9 mouse cellular contexts compared by ENCODE assay signal in genomic region chr1:86499903-86500302, GRCm38 (mm10). TPM values are rescaled to one million over a fixed set of nuclear protein-coding genes. Genes with fewer than 3 reads are reported as not detected.
DNase-seq lines count a peak whose midpoint lies in the region; ATAC-seq and TF ChIP-seq lines count a peak whose summit lies in the region.
"Had no signal": no experiment of that assay in that cellular context is flagged by ENCODE, and none has a peak within 500 bp of the region (broad histone marks: within the 10 kb centered on the region; RNA-seq: fewer than 3 reads in every experiment).

No protein-coding gene starts in this region.

- no peak overlapping the region for H3K4me3 ChIP-seq in midbrain, embryonic 10.5 days
- H3K4me3 ChIP-seq in midbrain, embryonic 13.5 days (replicated peaks), result no peak overlapping the region
- no peak overlapping the region for H3K4me3 ChIP-seq in embryonic facial prominence, embryonic 14.5 days (ENCODE audit: low read depth, low read length)
- H3K4me3 ChIP-seq in lung, embryonic 14.5 days (ENCODE audit: low read depth, low read length), result no peak overlapping the region
- H3K4me3 ChIP-seq: erythroblast, embryonic 14.5 days had no signal

- DNase-seq in midbrain, embryonic 10.5 days (ENCODE audit: low spot score), result no peak
- peak; percentile 64 for DNase-seq in adipocyte (ENCODE audit: low spot score)
- peak; percentile 81 for DNase-seq in embryonic facial prominence, embryonic 14.5 days (ENCODE audit: low spot score)
- peak; percentile 84 for DNase-seq in lung, embryonic 14.5 days
- DNase-seq in spleen, postnatal 10 days (ENCODE audit: low spot score in 2 of 2), result peak; percentile 70 to 88

- H3K27ac ChIP-seq in midbrain, embryonic 10.5 days (replicated peaks), result peak overlapping the region; percentile 57; the same call in 1 of the 2 replicates
- no peak overlapping the region for H3K27ac ChIP-seq in midbrain, embryonic 13.5 days
- H3K27ac ChIP-seq in embryonic facial prominence, embryonic 14.5 days (replicated peaks; ENCODE audit: low read depth, low read length), result no peak overlapping the region
- H3K27ac ChIP-seq in lung, embryonic 14.5 days (ENCODE audit: low read depth), result no peak overlapping the region

- H3K4me1 ChIP-seq in midbrain, embryonic 10.5 days, result peaks cover 62% of the 10 kb centered on the region
- peaks cover 48% of the 10 kb centered on the region for H3K4me1 ChIP-seq in midbrain, embryonic 13.5 days (replicated peaks)
- H3K4me1 ChIP-seq in embryonic facial prominence, embryonic 14.5 days (ENCODE audit: control insufficient read depth, insufficient read depth, low read length), result peaks cover 26% of the 10 kb centered on the region
- H3K4me1 ChIP-seq in lung, embryonic 14.5 days (ENCODE audit: insufficient read depth), result peaks cover 13% of the 10 kb centered on the region

- H3K27me3 ChIP-seq in midbrain, embryonic 10.5 days (ENCODE audit: low read depth, poor library complexity, severe bottlenecking), result no peaks in the 10 kb centered on the region
- no peaks in the 10 kb centered on the region for H3K27me3 ChIP-seq in midbrain, embryonic 13.5 days
- H3K27me3 ChIP-seq in embryonic facial prominence, embryonic 14.5 days (replicated peaks; ENCODE audit: control insufficient read depth, insufficient read depth, low read length), result no peaks in the 10 kb centered on the region
- no peaks in the 10 kb centered on the region for H3K27me3 ChIP-seq in lung, embryonic 14.5 days (ENCODE audit: insufficient read depth, low read length)

- ATAC-seq in midbrain, embryonic 13.5 days, result no peak
- ATAC-seq in embryonic facial prominence, embryonic 14.5 days (ENCODE audit: low read depth), result no peak
- peak; percentile 15 to 18; a peak in 2 of 4 replicates for ATAC-seq in hematopoietic stem cell, adult 5-6 weeks (replicated peaks in 1 of 2; ENCODE audit: insufficient read depth in 1 of 2, low FRiP score in 2 of 2, low TSS enrichment in 1 of 2, low read depth in 1 of 2, poor library complexity in 2 of 2, severe bottlenecking in 2 of 2)
- ATAC-seq in lung, embryonic 14.5 days (ENCODE audit: insufficient read depth), result no peak
- ATAC-seq in erythroblast, adult 5-6 weeks (replicated peaks; ENCODE audit: low FRiP score, poor library complexity, severe bottlenecking), result no peak

- H3K9ac ChIP-seq in midbrain, embryonic 13.5 days (replicated peaks), result no peak overlapping the region
- no peak overlapping the region for H3K9ac ChIP-seq in embryonic facial prominence, embryonic 14.5 days (ENCODE audit: low read depth, low read length)
- H3K9ac ChIP-seq in lung, embryonic 14.5 days, result no peak overlapping the region

- no peaks in the 10 kb centered on the region for H3K36me3 ChIP-seq in midbrain, embryonic 10.5 days
- no peaks in the 10 kb centered on the region for H3K36me3 ChIP-seq in midbrain, embryonic 13.5 days
- no peaks in the 10 kb centered on the region for H3K36me3 ChIP-seq in embryonic facial prominence, embryonic 14.5 days (ENCODE audit: control insufficient read depth, insufficient read depth, low read length)
- no peaks in the 10 kb centered on the region for H3K36me3 ChIP-seq in lung, embryonic 14.5 days (ENCODE audit: insufficient read depth)

- TF ChIP-seq CTCF in lung, embryonic 14.5 days (IDR thresholded peaks at IDR 0.05; ENCODE audit: low read depth), result peak; percentile 81

- no peak overlapping the region for H3K4me2 ChIP-seq in midbrain, embryonic 13.5 days (replicated peaks)
- no peak overlapping the region for H3K4me2 ChIP-seq in embryonic facial prominence, embryonic 14.5 days (ENCODE audit: low read depth, low read length)
- no peak overlapping the region for H3K4me2 ChIP-seq in lung, embryonic 14.5 days

- H3K9me3 ChIP-seq in midbrain, embryonic 10.5 days (replicated peaks), result no peaks in the 10 kb centered on the region
- no peaks in the 10 kb centered on the region for H3K9me3 ChIP-seq in midbrain, embryonic 13.5 days
- no peaks in the 10 kb centered on the region for H3K9me3 ChIP-seq in embryonic facial prominence, embryonic 14.5 days (ENCODE audit: control insufficient read depth, low read length)
- no peaks in the 10 kb centered on the region for H3K9me3 ChIP-seq in lung, embryonic 14.5 days (ENCODE audit: low read depth, low read length)

- WGBS in midbrain, embryonic 10.5 days, result 37% methylated on average over 3 of the region's 3 CpGs
- 47% methylated on average over 3 of the region's 3 CpGs for WGBS in midbrain, embryonic 13.5 days
- 40% methylated on average over 3 of the region's 3 CpGs for WGBS in embryonic facial prominence, embryonic 14.5 days
- WGBS in lung, embryonic 14.5 days, result 17% methylated on average over 3 of the region's 3 CpGs

RNA-seq across cellular contexts. Expression of gene Ptma, which starts 26.6 kb away (rescaled TPM):
- polyA plus RNA-seq in midbrain, embryonic 10.5 days (2016; fragmentation: Nextera tagmentation; extraction: Ambion mirVana), result 2,732 and 2,904 TPM in 2 replicates
- polyA plus RNA-seq in midbrain, embryonic 13.5 days (2015; fragmentation: Nextera tagmentation; extraction: Ambion mirVana), result 2,381 and 2,469 TPM in 2 replicates
- polyA plus RNA-seq in embryonic facial prominence, embryonic 14.5 days (2014; fragmentation: Nextera tagmentation; extraction: Ambion mirVana), result 1,814 and 2,055 TPM in 2 replicates
- 5,153 and 6,011 TPM in 2 replicates for total RNA-seq in hematopoietic stem cell, adult 5-6 weeks (2017)
- polyA plus RNA-seq in lung, embryonic 14.5 days (2014; fragmentation: Nextera tagmentation; extraction: Ambion mirVana), result 3,453 and 3,547 TPM in 2 replicates
- 1,027 and 1,158 TPM in 2 replicates for total RNA-seq in erythroblast, adult 5-6 weeks (2015; ENCODE audit: low replicate concordance)
- 910 and 1,101 TPM in 2 replicates for total RNA-seq in erythroblast, adult 5-6 weeks (2017; ENCODE audit: low replicate concordance)

Comparison
In these comparisons a context has a peak if more than half of its experiments do, and no peak if none do; other contexts are left out.
1. ATAC-seq: peak in hematopoietic stem cell, adult 5-6 weeks (2 of 2); none in midbrain, embryonic 13.5 days (single experiment), embryonic facial prominence, embryonic 14.5 days (single experiment), lung, embryonic 14.5 days (single experiment) and erythroblast, adult 5-6 weeks (single experiment).